Mouse (Mus musculus) bone marrow macrophage, adult 2 months (primary cell): Measurements from ENCODE around the gene Arfgef2.

Source experiments
- CTCF ChIP-seq: IDR thresholded peaks from 2 replicates; pipeline ENCODE4 v1.5.1; 2012; ENCODE audit warnings: low read depth, mild to moderate bottlenecking, low read length, moderate library complexity
- POLR2A ChIP-seq: IDR thresholded peaks from 2 replicates; pipeline ENCODE4 v1.6.1; 2012; ENCODE audit warnings: mild to moderate bottlenecking, low read depth, low read length, borderline replicate concordance

- TF ChIP-seq CTCF (no peak), POLR2A (no peak)
These were observed 53.8 kb downstream of the Arfgef2 start for GRCm38 (mm10) chr2:166859214-166859613.
